Mouse (Mus musculus) hindbrain, embryonic 11.5 days (tissue): Measurements from ENCODE around the gene Acsl5. TPM values are rescaled to one million over a fixed set of nuclear protein-coding genes. Genes with fewer than 3 reads are reported as not detected.

ENCODE experiments used
- ATAC-seq: fragments of 200-750 bp; cut with Nextera tagmentation; 2 replicates; pipeline ENCODE4 v1.8.0; 2017; ENCODE audit warnings: mild to moderate bottlenecking, moderate TSS enrichment, moderate library complexity; ENCODE audit not compliant: low FRiP score
- DNase-seq: peaks from one replicate; pipeline ENCODE4 v3.0.0-alpha.2; 2015; ENCODE audit warnings: low spot score
- H3K27ac ChIP-seq: fragments of 300-500 bp; sonication (generic); 2 replicates; pipeline ENCODE4 v1.5.1; 2014; ENCODE audit warnings: mild to moderate bottlenecking, low read depth, low read length
- H3K27me3 ChIP-seq: fragments of 300-500 bp; sonication (generic); 2 replicates; pipeline ENCODE4 v1.6.1; 2014; ENCODE audit warnings: mild to moderate bottlenecking, low read length, moderate library complexity, mixed read lengths; ENCODE audit not compliant: control insufficient read depth, insufficient read depth
- H3K36me3 ChIP-seq: fragments of 300-500 bp; sonication (generic); 2 replicates; pipeline ENCODE4 v1.6.1; 2014; ENCODE audit warnings: mild to moderate bottlenecking, low read length, moderate library complexity, mixed read lengths; ENCODE audit not compliant: control insufficient read depth, insufficient read depth
- H3K4me1 ChIP-seq: fragments of 300-500 bp; sonication (generic); replicated peaks from 2 replicates; pipeline ENCODE4 v1.6.1; 2014; ENCODE audit warnings: low read length, mixed read lengths; ENCODE audit not compliant: control insufficient read depth, insufficient read depth
- H3K4me2 ChIP-seq: fragments of 300-500 bp; sonication (generic); replicated peaks from 2 replicates; pipeline ENCODE4 v1.6.1; 2014; ENCODE audit warnings: mild to moderate bottlenecking, low read depth, low read length
- H3K4me3 ChIP-seq: fragments of 300-500 bp; sonication (generic); 2 replicates; pipeline ENCODE4 v1.5.1; 2014; ENCODE audit warnings: low read depth, low read length
- H3K9ac ChIP-seq: fragments of 300-500 bp; sonication (generic); 2 replicates; pipeline ENCODE4 v1.6.1; 2014; ENCODE audit warnings: low read depth, low read length
- H3K9me3 ChIP-seq: fragments of 300-500 bp; sonication (generic); 2 replicates; pipeline ENCODE4 v1.6.1; 2016; ENCODE audit warnings: low read length; ENCODE audit not compliant: control insufficient read depth
- WGBS: fragments of 180-500 bp; shearing (Covaris S2); extraction: QIAGEN DNeasy Blood & Tissue Kit; methylation state at CpG from one replicate; pipeline ENCODE4 v1.1.7; 2014; 5-methylcytosine and 5-hydroxymethylcytosine counted together
- polyA plus RNA-seq: library from polyadenylated mRNA; unstranded; fragments of >200 nt; fragmentation: Nextera tagmentation; extraction: Ambion mirVana; gene quantifications from 2 replicates; pipeline ENCODE4 v1.2.1, GENCODE M21; 2014

The Acsl5 gene
- polyA plus RNA-seq, 1 experiment from 2014 or later = 19.9 TPM

- Histone ChIP-seq H3K27ac (no peak overlapping the region), H3K27me3 (no peaks in the 10 kb centered on the region), H3K36me3 (no peaks in the 10 kb centered on the region), H3K4me1 (no peaks in the 10 kb centered on the region), H3K4me3 (no peak overlapping the region), H3K9me3 (no peaks in the 10 kb centered on the region), H3K9ac (no peak overlapping the region), H3K4me2 (no peak overlapping the region)
- ATAC-seq (no peak), DNase-seq (no peak)
- 88% methylated on average over 10 of the region's 10 CpGs for WGBS
Measured at GRCm38 (mm10) chr19:55231081-55231480, 20.7 kb upstream of the Acsl5 start.

DNA sequence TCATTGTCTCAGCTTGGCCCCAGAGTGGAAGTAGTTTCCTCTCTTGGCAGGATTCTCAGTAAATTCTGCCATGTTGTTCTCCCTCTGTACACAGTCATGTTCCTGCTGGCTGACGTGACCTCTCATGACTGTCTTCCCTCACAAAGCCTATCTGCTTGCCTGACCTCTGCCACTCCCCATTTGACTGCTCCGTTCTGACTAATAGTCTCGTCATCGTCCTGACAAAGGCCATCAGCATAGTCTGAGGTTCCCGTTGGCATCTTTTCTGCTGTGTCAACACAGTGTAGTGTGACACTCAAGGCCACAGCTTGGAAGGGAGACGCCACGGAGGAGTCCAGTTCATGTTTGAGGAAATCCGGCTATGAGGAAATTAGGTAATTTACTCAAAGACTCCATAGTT is 19.6 kb upstream of the Acsl5 start:
- 53% methylated on average over 8 of the region's 8 CpGs for WGBS
- Histone ChIP-seq H3K36me3 (no peaks in the 10 kb centered on the region), H3K9me3 (no peaks in the 10 kb centered on the region), H3K27ac (no peak overlapping the region), H3K27me3 (no peaks in the 10 kb centered on the region), H3K4me3 (no peak overlapping the region), H3K9ac (no peak overlapping the region), H3K4me1 (no peaks in the 10 kb centered on the region), H3K4me2 (no peak overlapping the region)
- no peak for ATAC-seq
- DNase-seq = no peak

DNA sequence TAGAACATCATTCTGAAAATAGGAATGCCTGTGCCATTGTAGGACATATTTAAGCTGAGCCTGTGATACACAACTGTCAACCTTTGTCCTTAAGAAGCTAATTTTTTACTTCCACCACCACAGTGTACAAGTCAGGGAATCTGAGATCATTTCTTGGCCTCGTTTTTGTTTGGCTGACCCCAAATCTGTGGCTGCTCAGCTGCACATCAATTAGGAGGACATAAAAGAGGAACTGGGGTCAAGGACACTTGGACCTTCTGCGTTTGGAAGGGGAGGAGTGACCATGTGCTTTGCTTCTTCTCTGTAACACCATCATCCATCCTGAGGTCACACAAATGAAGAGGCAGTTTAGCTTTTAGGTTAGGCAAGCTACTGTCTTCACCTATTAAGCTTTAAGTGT is 15.7 kb upstream of the Acsl5 start:
- H3K4me2 ChIP-seq = no peak overlapping the region
- no peaks in the 10 kb centered on the region for H3K36me3 ChIP-seq
- H3K4me3 ChIP-seq = no peak overlapping the region
- no peaks in the 10 kb centered on the region for H3K9me3 ChIP-seq
- H3K4me1 ChIP-seq = no peaks in the 10 kb centered on the region
- ATAC-seq (no peak), DNase-seq (no peak)
- H3K27ac ChIP-seq = no peak overlapping the region
- no peaks in the 10 kb centered on the region for H3K27me3 ChIP-seq
- no peak overlapping the region for H3K9ac ChIP-seq
- 60% methylated on average over 2 of the region's 2 CpGs for WGBS

DNA sequence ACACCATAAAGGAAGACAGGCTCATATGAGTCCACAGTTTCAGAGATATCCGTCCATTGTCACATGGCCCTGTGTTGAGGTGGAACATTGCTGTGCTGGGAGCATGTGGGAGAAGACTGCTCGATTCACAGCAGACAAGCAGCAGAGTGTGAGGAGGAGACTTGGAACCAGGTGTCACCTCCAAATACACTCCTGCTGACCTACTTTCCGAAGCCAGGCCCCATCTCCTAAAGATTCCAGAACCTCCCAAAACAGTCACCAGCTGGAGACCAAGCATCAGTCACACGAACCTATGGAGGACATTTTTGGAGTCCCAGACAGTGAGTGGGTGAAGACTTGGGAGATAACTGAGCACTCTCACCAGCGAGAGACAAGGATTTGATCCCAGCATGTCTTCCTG is 15.2 kb upstream of the Acsl5 start:
- Histone ChIP-seq H3K36me3 (no peaks in the 10 kb centered on the region), H3K4me1 (no peaks in the 10 kb centered on the region), H3K4me2 (no peak overlapping the region), H3K9ac (no peak overlapping the region), H3K9me3 (no peaks in the 10 kb centered on the region), H3K27me3 (no peaks in the 10 kb centered on the region), H3K4me3 (no peak overlapping the region), H3K27ac (no peak overlapping the region)
- DNase-seq (no peak), ATAC-seq (no peak)
- WGBS = 82% methylated on average over 5 of the region's 5 CpGs

DNA sequence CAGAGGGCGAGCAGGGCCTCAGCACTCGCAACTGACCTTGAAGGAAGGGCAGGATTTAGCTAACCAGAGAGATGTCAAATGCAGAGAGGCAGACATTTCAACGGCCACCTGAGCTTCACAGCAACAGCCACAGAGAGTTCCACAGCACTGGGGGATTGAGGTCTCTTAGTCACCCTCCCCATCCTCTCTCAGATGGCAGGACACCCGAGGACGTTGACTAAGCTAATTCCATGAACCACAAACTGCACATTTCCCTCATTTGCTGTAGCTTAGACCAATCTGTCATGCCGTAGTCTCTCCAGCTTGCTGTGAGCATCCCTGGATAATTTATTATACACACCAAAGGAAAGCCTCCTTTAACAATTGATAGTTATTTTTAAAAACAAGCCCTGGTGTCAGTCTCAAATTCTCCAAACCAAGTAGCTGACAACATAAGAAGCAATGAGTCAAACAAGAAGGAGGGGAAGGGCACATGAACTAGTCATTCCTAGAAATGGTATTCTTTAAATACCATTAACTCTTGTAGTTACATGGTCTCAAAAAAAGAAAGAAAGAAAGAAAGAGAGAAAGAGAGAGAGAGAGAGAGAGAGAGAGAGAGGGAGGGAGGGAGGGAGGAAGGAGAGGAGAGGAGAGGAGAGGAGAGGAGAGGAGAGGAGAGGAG is 11.8 kb upstream of the Acsl5 start:
- no peaks in the 10 kb centered on the region for H3K4me1 ChIP-seq
- 81% methylated on average over 6 of the region's 6 CpGs for WGBS
- H3K36me3 ChIP-seq = no peaks in the 10 kb centered on the region
- no peak overlapping the region for H3K9ac ChIP-seq
- no peak overlapping the region for H3K4me3 ChIP-seq
- no peaks in the 10 kb centered on the region for H3K9me3 ChIP-seq
- H3K27me3 ChIP-seq = no peaks in the 10 kb centered on the region
- DNase-seq (no peak), ATAC-seq (no peak)
- H3K4me2 ChIP-seq = no peak overlapping the region
- H3K27ac ChIP-seq = no peak overlapping the region

- Histone ChIP-seq H3K36me3 (no peaks in the 10 kb centered on the region), H3K4me2 (no peak within 1 kb of the TSS), H3K4me3 (no peak within 1 kb of the TSS), H3K9ac (no peak within 1 kb of the TSS), H3K9me3 (no peaks in the 10 kb centered on the region), H3K4me1 (no peaks in the 10 kb centered on the region), H3K27me3 (no peaks in the 10 kb centered on the region), H3K27ac (no peak within 1 kb of the TSS)
- no peak for ATAC-seq
- no peak for DNase-seq
- WGBS = 74% methylated on average over 6 of the region's 6 CpGs
Measured at GRCm38 (mm10) chr19:55241186-55241645, 10.5 kb upstream of the Acsl5 start, which contains the start of gene Gucy2g. Gene Gucy2g, minus strand, starts transcription at chr19:55241236.

GRCm38 (mm10) chr19:55244791-55245231 is 6.9 kb upstream of the Acsl5 start:
- Histone ChIP-seq H3K27me3 (no peaks in the 10 kb centered on the region), H3K4me3 (no peak overlapping the region), H3K36me3 (no peaks in the 10 kb centered on the region), H3K27ac (no peak overlapping the region), H3K4me2 (no peak overlapping the region), H3K9me3 (no peaks in the 10 kb centered on the region), H3K9ac (no peak overlapping the region), H3K4me1 (no peaks in the 10 kb centered on the region)
- ATAC-seq (no peak), DNase-seq (peak; percentile 5)
- 32% methylated on average over 7 of the region's 7 CpGs for WGBS

- Histone ChIP-seq H3K4me3 (no peak overlapping the region), H3K9me3 (no peaks in the 10 kb centered on the region), H3K27ac (no peak overlapping the region), H3K36me3 (no peaks in the 10 kb centered on the region), H3K9ac (no peak overlapping the region), H3K4me2 (no peak overlapping the region), H3K27me3 (no peaks in the 10 kb centered on the region), H3K4me1 (no peaks in the 10 kb centered on the region)
- 85% methylated on average over 5 of the region's 5 CpGs for WGBS
- ATAC-seq (no peak), DNase-seq (no peak)
Measured at GRCm38 (mm10) chr19:55247563-55247962, 4.2 kb upstream of the Acsl5 start.

DNA sequence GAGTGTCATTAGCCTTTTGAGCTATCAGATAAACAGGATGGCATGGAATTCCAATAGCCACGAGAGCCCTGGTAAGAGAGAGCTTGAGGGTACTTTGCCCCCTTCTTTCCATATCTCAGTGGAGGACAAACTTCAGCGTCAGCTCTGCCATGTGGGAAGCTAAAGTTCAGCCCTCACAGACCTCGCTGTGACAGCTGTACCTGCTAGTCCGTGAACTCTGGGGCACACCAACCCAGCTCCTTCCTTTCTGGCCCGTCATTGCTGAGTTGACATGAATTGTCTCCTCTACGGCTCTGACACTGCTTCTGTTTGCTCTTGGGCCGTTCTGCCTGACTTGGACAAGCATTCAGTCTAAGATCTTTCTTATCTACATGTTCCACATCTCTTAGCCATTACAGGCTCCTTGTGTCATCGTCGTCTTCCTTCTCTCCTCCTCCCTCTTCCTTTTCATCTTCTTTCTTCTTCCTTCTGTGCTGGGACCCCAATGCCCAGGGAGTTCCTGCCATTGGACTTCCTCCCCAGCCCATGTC is 3.7 kb upstream of the Acsl5 start:
- Histone ChIP-seq H3K9ac (no peak overlapping the region), H3K4me2 (no peak overlapping the region), H3K36me3 (no peaks in the 10 kb centered on the region), H3K4me3 (no peak overlapping the region), H3K9me3 (no peaks in the 10 kb centered on the region), H3K27me3 (no peaks in the 10 kb centered on the region), H3K27ac (no peak overlapping the region), H3K4me1 (no peaks in the 10 kb centered on the region)
- 81% methylated on average over 9 of the region's 9 CpGs for WGBS
- no peak for DNase-seq
- no peak for ATAC-seq
